Mouse (Mus musculus): ENCODE measurements around the gene Sync. TPM values are rescaled to one million over a fixed set of nuclear protein-coding genes. Genes with fewer than 3 reads are reported as not detected.
A peak's percentile ranks its signal among the peaks of the same experiment; 100 is the strongest.

Gene Sync
- total RNA-seq (2017): 0.75 TPM in 1 of 3 replicates, not detected in the others

GRCm38 (mm10) chr4:129287472-129287981, at the start of gene Sync:
Sync (plus strand) TSS chr4:129287617.
- no peak for ATAC-seq (replicated peaks; ENCODE audit: insufficient number of reproducible peaks, low FRiP score, low TSS enrichment, poor library complexity, severe bottlenecking)

GRCm38 (mm10) chr4:129237843-129238441, 49.5 kb upstream of the Sync start:
- no peak for ATAC-seq (replicated peaks; ENCODE audit: insufficient number of reproducible peaks, low FRiP score, low TSS enrichment, poor library complexity, severe bottlenecking)

- ATAC-seq (replicated peaks; ENCODE audit: insufficient number of reproducible peaks, low FRiP score, low TSS enrichment, poor library complexity, severe bottlenecking): no peak
Measured at GRCm38 (mm10) chr4:129238579-129239016, 48.8 kb upstream of the Sync start.

- ATAC-seq (replicated peaks; ENCODE audit: insufficient number of reproducible peaks, low FRiP score, low TSS enrichment, poor library complexity, severe bottlenecking): no peak
Measured at GRCm38 (mm10) chr4:129239075-129239474, 48.3 kb upstream of the Sync start.

- ATAC-seq (replicated peaks; ENCODE audit: insufficient number of reproducible peaks, low FRiP score, low TSS enrichment, poor library complexity, severe bottlenecking): no peak
Measured at GRCm38 (mm10) chr4:129241898-129242297, 45.5 kb upstream of the Sync start.

GRCm38 (mm10) chr4:129242327-129242726, 45.1 kb upstream of the Sync start:
- ATAC-seq (replicated peaks; ENCODE audit: insufficient number of reproducible peaks, low FRiP score, low TSS enrichment, poor library complexity, severe bottlenecking): no peak

DNA sequence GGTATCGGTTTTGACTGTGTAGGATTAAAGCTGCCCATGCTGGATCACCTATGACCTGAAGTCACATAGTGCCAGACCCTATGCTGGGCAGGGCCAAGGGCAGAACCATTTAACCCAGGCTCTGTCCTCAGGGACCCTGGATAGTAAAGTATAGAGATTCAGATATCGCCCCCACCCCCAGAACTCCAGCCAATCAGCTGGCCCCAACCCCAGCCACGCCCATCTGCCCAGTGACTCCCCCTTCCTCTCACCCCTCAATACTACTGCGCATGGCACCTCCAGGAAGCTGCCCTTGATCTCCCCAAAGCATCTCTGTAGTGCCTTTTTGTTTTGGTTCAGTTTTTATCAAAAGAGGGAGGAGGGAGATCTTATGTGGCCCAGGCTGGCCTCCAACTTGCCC, 44.7 kb upstream of the Sync start:
- ATAC-seq (replicated peaks; ENCODE audit: insufficient number of reproducible peaks, low FRiP score, low TSS enrichment, poor library complexity, severe bottlenecking): no peak

GRCm38 (mm10) chr4:129244802-129245201, 42.6 kb upstream of the Sync start:
- ATAC-seq (replicated peaks; ENCODE audit: insufficient number of reproducible peaks, low FRiP score, low TSS enrichment, poor library complexity, severe bottlenecking): no peak

GRCm38 (mm10) chr4:129246360-129247301, 40.8 kb upstream of the Sync start:
- ATAC-seq (replicated peaks; ENCODE audit: insufficient number of reproducible peaks, low FRiP score, low TSS enrichment, poor library complexity, severe bottlenecking): no peak

GRCm38 (mm10) chr4:129247381-129248242, 39.8 kb upstream of the Sync start:
- ATAC-seq (replicated peaks; ENCODE audit: insufficient number of reproducible peaks, low FRiP score, low TSS enrichment, poor library complexity, severe bottlenecking): no peak

- ATAC-seq (replicated peaks; ENCODE audit: insufficient number of reproducible peaks, low FRiP score, low TSS enrichment, poor library complexity, severe bottlenecking): no peak
Measured at GRCm38 (mm10) chr4:129248243-129248767, 39.1 kb upstream of the Sync start.

- no peak for ATAC-seq (replicated peaks; ENCODE audit: insufficient number of reproducible peaks, low FRiP score, low TSS enrichment, poor library complexity, severe bottlenecking)
Measured at GRCm38 (mm10) chr4:129249288-129249687, 38.1 kb upstream of the Sync start.

DNA sequence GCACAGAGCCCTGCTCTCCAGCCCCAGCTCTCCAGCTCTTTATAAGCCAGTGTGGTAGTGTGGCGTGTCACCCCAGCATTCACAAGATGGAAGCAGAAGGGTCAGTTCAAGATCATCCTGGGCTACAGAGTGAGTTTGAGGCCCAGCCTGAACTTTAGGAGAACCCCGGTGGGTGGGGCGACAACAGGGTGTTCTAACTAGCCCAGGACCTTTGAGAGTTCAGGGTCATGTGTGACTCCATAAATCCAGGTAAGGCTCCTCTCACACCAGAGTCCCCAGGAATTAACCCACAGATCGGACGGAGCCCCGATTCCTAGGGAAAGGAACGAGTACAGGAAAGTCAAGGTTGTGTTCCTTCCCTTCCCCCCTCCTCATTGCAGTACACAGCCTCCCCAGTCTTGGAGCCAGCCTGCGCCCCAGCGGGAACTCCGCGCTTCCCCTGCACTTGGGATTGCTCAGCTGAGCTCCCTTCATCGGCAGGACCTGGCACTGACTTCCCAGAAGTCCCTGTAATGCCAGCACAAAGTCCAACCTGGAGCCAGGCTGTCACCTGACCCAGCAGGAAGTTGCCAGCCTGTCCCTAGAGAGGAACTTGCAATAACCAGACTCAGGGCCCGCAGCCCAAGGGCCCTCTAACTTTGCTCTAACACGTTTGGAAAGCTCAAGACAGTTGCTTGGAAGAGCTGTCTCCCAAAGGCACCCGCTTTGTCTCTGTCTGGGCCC, 36.5 kb upstream of the Sync start:
- no peak for ATAC-seq (replicated peaks; ENCODE audit: insufficient number of reproducible peaks, low FRiP score, low TSS enrichment, poor library complexity, severe bottlenecking)

- peak; percentile 59 for ATAC-seq (replicated peaks; ENCODE audit: insufficient number of reproducible peaks, low FRiP score, low TSS enrichment, poor library complexity, severe bottlenecking)
Measured at GRCm38 (mm10) chr4:129251482-129252125, 35.8 kb upstream of the Sync start.

DNA sequence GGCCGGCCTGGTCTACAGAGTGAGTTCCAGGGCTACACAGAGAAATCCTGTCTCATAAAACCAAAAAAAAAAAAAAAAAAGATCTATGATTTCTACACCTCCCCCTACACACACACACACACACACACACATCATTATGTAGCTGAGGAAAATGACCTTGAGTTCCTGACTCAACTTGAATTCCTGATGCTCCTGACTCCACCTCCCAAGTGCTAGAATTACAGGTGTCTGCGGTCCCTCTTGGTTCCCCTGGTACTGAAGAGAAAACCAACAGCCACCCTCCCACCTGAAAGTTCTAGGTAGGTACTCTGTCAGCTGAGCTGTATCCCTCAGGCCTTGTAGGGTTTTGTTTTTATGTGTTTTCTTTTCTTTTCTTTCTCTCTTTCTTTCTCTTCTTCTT, 34.9 kb upstream of the Sync start:
- ATAC-seq (replicated peaks; ENCODE audit: insufficient number of reproducible peaks, low FRiP score, low TSS enrichment, poor library complexity, severe bottlenecking): no peak

GRCm38 (mm10) chr4:129254571-129254970, 32.8 kb upstream of the Sync start:
- no peak for ATAC-seq (replicated peaks; ENCODE audit: insufficient number of reproducible peaks, low FRiP score, low TSS enrichment, poor library complexity, severe bottlenecking)

DNA sequence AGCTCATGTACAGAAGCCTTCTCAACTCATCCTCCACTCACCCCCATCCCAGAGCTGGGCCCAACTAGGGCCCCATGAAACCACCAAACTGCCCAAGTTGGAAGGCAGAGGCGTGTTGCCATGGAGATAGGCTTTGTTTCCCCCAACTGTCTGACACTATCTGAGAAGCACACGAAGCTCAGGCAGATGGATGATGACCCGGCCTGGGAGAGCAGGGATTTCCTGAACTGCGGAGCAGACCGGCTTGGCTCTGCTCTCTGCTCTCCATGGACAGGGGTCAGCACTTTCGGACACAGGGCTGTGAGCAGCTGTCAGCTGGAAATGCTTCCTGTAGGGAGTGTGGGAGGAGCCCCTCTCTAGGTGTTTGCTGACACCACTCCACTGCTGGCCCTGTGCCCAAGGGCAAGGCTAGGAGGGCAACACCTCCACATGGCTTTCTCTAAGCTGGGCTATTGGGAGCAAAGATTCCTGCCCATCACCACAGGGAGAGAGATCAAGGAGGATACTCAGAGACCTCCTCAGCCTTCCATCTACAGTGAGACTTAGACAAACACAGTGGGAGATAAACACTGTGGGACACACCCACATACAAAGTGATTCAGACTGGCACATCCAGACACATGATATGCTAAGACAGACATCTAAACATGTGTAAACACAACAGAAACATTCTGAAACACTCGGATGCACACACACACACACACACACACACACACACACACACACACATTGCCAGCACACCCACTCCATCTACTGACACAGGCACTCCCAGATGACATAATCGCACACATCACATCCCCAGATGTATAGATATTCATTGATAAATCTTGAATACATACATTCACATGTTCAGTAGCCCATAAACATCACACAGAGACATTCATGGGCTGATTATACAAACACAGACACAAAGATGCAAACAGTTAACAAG, 30.7 kb upstream of the Sync start:
- ATAC-seq (replicated peaks; ENCODE audit: insufficient number of reproducible peaks, low FRiP score, low TSS enrichment, poor library complexity, severe bottlenecking): no peak
